Mouse (Mus musculus): ENCODE data around the gene Lsm7. TPM values are rescaled to one million over a fixed set of nuclear protein-coding genes. Genes with fewer than 3 reads are reported as not detected.

The Lsm7 gene
- polyA plus RNA-seq, 2 experiments from 2014 or later, result 202 to 214 TPM

DNA sequence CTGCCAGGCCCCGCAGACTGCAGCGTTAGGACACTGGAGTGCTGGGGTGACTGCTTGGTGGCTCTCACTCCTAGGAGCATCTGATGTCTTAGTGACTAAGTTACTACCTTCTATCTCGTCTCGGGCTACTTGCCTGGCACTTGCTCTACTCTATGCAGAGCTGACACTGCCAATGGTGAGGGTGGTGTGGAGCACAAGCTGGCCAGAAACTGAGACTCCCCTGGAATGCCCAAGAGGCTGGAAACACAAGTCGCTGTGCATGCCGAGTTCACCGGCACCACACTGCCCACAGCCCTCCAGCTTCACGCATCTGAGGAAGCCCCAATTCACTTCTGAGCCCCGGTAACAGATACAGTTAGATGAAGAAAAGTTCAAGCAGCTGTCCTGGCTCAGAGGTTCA, 19.0 kb upstream of the Lsm7 start:
- no peak for ATAC-seq

DNA sequence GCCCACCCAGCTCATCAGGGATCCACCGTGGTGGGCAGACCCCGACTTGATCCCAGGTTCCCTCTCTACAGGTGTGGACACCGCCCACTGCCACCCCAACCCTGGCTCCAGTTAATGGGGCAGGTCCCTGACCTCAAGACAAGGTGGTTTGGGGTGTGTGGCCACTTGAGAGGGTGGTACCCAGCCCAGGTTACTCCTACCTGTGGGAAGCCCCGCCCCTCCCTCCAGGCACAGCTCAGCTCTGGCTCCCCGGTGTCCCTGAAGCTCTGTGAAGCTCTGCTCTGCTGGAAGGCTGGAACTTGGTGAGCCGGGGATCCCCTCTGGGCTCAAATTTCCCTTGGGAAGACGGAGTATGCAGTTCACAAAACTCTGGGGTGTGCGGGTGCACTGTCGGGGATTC, 16.6 kb upstream of the Lsm7 start, which contains the start of gene Tmprss9:
TSS of gene Tmprss9 (plus strand) at position 268 of the 400 bp plus-strand sequence.
- no peak for ATAC-seq

DNA sequence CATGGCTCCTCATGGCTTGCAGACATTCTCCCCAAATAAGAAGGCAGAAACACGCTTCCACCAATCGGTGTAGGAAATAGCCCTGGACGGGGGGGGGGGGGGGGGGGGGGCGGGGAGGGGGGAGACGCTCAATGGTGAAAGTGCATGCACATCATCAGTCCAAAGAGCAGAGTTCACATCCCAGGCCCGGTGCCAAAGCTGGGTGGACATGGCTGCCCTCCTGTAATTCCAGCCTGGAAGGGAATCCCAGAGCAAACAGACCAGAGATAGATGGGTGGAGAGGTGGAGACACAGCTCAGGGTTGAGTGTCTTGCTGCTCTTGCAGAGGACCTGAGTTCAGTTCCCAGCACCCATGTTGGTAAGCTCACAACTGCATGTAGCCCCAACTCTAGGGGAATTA, 16.0 kb upstream of the Lsm7 start:
- ATAC-seq, result no peak

DNA sequence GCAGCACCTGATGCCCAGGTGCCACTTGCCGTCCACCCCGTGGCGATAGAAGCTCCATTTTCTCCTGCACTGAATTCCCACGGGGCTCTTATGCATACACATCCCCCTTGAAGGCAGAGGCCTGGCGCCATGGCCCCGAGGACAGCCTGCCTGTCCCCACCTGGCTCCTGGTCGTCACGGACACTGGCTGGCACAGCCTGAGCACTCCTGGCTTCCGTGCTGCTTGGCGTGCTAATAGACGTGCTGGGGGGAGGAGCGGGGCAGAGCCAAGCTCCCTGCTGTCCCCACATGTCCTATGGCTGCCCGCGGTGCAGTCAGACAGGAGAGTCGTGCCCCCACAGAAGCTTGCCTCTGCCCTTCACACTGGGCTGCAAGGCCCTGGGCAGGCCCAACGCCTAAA, 9.4 kb upstream of the Lsm7 start:
- ATAC-seq, result no peak

- no peak for ATAC-seq
Measured at GRCm38 (mm10) chr10:80862305-80862704, 7.3 kb upstream of the Lsm7 start.

DNA sequence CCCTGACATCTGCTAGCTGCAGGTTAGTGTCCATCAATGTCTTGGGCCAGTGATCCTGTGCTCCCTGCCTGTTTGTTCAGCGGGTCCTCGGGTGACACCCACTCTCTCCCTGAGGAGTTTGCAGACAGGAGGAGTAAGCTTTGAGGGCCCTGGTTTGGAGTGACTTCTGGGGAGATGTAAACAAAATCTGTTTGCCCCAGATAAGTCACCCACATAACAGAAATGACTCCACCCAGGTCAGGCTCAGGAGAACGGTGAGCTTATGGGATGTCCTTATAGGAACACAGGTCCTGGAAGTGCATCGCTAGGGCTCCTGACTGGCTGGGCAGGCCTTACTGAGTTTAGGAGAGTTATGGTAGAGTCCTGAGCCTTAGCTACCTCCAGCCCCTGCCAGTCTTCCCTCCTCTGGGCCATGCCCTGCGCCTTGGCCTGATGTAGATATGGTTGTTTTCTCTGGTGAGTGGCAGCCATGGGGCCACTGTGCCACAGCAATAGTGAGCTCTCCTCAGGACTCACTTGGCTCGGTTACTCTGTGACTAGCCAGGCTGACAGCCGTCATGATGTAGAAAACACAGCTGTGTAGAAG, 3.4 kb upstream of the Lsm7 start:
- no peak for ATAC-seq

- no peak for ATAC-seq
Measured at GRCm38 (mm10) chr10:80857848-80858247, 2.8 kb upstream of the Lsm7 start.

DNA sequence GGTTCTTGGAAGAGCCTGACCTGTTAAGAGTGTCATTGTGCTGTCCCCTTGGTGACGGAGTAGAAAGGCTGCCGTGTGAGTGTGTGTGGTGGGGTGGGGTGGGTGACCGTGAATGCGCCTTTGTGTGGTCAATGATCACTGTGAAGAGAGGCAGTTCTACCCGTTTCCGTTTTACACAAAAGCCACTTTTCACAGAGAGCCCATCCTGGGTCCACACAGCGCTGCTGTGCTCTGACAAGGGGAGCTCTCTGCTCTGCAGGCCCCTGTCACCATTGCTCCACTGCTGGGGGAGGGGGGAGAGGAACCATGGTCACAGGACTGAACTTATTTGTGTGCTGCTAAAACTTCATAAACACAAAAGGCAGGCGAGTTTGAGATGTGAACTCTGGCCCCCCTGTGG, 2.4 kb upstream of the Lsm7 start:
- no peak for ATAC-seq

GRCm38 (mm10) chr10:80856908-80857307, 1.9 kb upstream of the Lsm7 start:
- no peak for ATAC-seq

- no peak for ATAC-seq
Measured at GRCm38 (mm10) chr10:80856267-80856666, 1.3 kb upstream of the Lsm7 start.

- ATAC-seq, result no peak
Measured at GRCm38 (mm10) chr10:80855749-80856073, 702 bp upstream of the Lsm7 start.

GRCm38 (mm10) chr10:80848571-80848970, 6.4 kb downstream of the Lsm7 start:
- peak; percentile 79 for ATAC-seq

DNA sequence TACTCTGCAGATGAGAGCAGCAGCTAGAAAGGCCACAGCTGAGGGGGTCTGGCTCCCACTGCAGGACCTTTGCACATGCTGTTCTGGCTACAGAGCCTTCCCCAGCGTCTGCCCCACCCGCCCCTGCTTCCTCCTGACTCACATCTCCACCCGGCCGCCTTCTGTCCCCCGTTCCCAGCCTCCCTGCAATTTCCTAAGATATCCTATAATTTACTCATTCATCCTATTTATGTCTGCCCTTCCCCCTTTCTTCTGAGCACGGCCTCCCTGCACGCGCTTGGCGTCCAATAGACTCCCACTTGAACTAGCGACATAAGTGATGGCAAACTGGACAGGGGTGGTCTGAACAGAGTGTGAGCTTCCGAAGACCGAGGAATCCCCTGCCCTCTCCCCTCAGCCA, 9.3 kb downstream of the Lsm7 start:
- ATAC-seq, result no peak

GRCm38 (mm10) chr10:80845055-80845693, 9.8 kb downstream of the Lsm7 start:
- ATAC-seq, result no peak

- ATAC-seq, result no peak
Measured at GRCm38 (mm10) chr10:80843931-80844547, 11.0 kb downstream of the Lsm7 start, which contains the start of gene Lingo3. Gene Lingo3, minus strand, starts transcription at chr10:80844039.

- no peak for ATAC-seq
Measured at GRCm38 (mm10) chr10:80843087-80843930, 11.7 kb downstream of the Lsm7 start.

DNA sequence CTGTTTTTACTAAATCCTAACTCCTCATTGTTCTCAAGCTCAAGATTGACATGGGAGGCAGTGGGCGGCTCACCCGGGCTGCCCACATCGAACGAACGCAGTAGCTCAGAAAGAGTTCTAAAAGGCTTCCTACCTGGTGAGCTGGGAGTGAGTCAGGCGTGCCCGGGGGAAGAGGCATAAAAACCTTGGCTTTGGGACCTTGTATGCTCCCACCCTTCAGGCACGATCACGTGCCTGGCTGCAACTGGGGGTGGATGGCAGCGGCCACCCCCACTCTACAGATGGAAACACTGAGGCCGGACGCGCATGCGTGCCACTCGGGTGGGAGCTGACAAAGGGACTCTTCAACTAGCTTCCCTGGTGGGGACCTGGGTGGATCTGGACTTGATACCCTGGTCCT, 12.7 kb downstream of the Lsm7 start:
- ATAC-seq, result no peak

DNA sequence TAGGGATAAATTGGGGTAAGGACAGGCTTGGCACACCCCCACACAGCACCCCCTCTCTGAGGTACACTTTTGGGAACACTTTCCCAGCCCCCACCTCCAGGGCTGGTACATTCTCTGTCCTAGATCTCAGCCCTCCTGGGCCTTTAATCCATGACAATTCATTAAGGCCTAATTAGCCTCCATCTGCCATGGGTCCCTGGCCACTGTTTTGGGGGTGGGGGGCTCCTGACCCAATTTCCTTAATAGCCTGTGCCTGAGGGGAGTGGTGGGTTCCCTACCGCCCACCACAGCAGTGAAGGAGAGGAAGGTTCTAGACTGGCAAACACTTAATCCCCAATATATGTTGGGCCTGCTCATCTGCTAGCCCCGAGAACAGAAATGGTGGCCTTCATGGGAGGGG, 13.3 kb downstream of the Lsm7 start:
- no peak for ATAC-seq

DNA sequence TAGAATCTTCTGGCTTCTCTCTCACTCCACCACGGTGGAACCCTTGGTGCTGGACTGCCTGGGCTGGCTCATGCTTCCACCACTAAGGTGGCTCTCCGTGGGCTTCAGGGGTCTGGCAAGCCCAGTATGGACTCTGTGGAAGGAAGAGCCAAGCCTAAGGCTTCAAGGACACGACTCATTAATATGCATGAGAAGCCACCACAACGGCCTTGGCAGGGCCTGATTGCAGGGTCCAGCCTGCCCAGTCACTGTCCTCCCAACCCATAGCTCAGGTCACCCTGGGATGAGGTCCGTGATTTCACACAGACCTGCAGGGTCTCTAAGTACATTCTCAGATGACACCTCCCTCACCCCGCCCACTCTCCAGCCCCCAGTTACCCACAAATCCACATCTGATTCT, 15.2 kb downstream of the Lsm7 start:
- ATAC-seq, result no peak

DNA sequence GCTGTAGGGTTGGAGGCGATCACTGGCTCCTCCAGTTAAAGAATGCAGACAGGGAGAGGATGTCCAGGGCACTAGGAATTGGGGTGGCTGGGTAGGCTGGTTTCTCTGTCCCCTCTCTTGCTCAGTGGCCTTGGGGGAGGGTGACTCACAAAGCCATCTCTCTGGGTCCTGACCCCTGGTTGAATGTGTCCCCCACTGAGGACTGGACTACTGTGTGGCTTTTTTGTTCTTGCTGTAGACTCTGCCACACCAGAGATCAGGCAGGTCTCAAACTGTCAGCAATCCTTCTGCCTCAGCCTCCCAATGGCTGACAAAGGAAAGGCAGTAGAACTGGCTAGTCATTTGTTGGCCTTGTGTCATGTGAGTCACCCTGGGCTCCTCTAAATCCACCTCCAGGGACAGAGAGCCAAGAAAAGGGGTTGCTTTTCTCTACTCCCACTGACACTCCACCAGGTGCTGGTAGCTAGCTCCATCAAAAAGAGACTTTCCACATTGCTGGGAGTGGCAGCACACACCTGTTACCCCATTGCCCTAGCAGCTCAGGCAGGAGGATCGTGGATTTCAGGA, 16.6 kb downstream of the Lsm7 start:
- no peak for ATAC-seq

DNA sequence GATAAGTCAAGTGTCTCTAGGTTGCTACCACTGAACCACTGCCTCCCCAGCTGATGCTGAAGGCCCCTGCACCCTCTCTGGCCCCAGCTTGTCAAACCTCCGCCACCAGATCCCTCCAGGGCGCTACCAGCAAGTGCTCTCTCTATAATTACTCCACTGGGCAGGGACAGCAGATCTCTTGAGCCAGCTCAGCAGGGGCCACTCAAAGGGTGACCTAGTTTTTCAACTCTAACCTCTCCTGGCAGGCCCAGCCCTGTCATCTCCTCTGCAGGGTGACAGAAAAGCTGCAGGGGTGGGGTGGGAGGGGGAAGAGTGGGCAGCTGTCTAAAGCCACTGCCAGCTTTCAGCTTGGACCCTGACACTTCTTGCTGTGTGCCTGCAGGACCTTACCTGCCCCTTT, 17.2 kb downstream of the Lsm7 start:
- no peak for ATAC-seq

- no peak for ATAC-seq
Measured at GRCm38 (mm10) chr10:80836949-80837379, 18.0 kb downstream of the Lsm7 start.

- ATAC-seq, result no peak
Measured at GRCm38 (mm10) chr10:80835617-80836016, 19.4 kb downstream of the Lsm7 start.

All from activated CD4-positive, CD25-positive, alpha-beta regulatory T cell, adult 4 months (primary cell).